Mouse (Mus musculus) testis, postnatal 10 days (tissue): ENCODE data around the gene Dis3.
"Not testable (repeated sequence)": the region's sequence is repeated elsewhere in the genome, so short reads cannot be mapped to it uniquely, and the experiment has no call there.

Experiments used
- DNase-seq: peaks from one replicate; pipeline ENCODE4 v3.0.0; 2021; ENCODE audit warnings: low spot score

Gene Dis3

GRCm38 (mm10) chr14:99060616-99061015 lies 39.0 kb downstream of the Dis3 start:
- DNase-seq: no peak

DNA sequence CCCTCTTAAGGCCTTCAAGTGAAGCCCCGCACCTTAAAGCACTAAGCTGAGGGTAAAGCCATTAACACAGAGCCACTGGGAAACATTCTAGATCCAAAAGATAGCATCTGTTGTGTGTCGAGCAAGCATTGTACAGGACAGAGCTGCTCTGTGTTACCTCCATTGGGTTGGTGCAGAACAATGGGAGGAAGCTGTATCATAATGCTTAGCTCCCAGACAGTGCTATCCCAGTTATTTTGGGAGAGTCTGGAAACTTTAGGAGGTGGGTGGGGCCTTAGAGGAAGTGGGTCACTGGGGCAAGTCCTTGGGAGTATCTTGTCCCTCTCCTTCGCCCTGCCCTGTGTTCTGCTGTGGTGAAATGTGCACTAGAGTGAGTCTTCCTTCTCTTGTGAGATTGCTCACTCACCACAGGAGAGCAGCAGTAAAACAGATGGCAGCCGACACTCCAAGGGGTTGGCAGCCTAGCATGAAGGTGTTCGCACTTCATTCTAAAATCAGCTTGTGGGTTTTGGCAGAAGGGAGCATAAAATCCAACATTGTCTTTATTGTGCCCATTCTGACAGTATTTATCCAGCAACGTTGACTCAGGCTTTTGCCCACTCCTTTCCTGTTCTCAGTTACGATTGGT lies 40.5 kb downstream of the Dis3 start:
- DNase-seq: no peak

- DNase-seq: no peak
These were observed 52.8 kb downstream of the Dis3 start for GRCm38 (mm10) chr14:99046782-99047181.

DNA sequence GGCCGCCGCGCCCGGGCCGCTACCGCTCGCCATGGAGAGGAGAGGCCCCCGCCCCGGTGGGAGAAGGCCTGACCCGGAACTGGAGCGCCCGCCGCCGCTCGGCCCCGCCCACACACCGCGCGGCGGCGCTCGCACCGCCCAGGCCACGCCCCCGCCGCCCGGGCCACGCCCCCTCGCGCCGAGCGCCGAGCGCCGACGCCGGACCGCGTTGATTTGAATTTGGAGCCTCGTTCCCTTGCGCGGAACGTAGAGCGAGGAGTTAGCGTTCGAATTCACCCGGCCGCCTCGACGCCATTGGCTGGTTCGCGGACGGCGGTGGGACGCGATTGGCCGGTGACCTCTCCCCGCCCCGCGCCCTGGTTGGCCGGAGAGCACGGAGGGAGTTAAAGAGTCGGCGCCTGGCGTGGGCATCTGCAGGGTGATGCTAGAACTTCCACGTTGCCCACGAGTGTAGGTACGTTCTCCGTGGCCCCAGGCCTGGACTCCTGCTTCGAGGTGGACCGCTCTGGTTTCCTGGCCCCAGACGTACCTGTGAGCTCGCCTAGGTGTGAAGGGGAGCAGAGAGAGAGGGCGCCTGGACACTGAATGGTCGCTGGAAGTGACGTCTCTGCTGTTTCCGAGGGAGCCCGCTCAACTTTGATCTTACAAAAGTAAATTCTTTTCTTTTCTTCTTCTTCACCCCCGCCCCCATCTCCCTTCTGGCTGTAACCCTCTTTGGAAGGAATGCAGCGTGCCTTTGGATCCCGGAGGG lies 53.4 kb downstream of the Dis3 start, which contains the start of the genes Mzt1 and Bora:
Gene Mzt1, minus strand, starts transcription at position 104 of the 751 bp plus-strand sequence.
Gene Bora, plus strand, starts transcription at position 192 of the 751 bp plus-strand sequence.
- peak; percentile 92 for DNase-seq

- DNase-seq: no peak
These were observed 54.1 kb downstream of the Dis3 start for GRCm38 (mm10) chr14:99045378-99046030.

- DNase-seq: no peak
These were observed 54.9 kb downstream of the Dis3 start for GRCm38 (mm10) chr14:99044718-99045117.

- DNase-seq: no peak
These were observed 55.5 kb downstream of the Dis3 start for GRCm38 (mm10) chr14:99044096-99044495.

- no peak for DNase-seq
These were observed 56.1 kb downstream of the Dis3 start for GRCm38 (mm10) chr14:99043499-99043898.

- no peak for DNase-seq
These were observed 58.2 kb downstream of the Dis3 start for GRCm38 (mm10) chr14:99041416-99041815.

DNA sequence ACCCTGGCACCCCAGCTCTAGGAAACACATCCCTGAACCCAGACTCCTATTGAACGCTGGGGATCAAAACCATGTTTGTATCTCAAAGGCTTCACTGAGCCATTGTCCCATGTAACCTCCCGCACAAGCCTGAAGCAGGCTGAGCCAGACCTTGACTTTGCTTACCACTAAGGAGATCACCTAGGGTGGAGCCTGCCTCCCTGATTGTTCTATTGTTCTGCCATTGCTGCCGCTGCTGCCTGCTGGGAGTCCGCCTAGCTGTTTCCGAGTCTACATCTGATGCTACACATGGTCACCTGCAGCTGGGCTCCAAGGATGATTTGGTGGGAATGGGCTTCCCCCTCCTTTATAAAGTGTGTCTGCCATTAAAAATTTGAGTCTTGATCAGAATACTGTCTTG lies 60.3 kb downstream of the Dis3 start:
- not testable (repeated sequence) for DNase-seq

DNA sequence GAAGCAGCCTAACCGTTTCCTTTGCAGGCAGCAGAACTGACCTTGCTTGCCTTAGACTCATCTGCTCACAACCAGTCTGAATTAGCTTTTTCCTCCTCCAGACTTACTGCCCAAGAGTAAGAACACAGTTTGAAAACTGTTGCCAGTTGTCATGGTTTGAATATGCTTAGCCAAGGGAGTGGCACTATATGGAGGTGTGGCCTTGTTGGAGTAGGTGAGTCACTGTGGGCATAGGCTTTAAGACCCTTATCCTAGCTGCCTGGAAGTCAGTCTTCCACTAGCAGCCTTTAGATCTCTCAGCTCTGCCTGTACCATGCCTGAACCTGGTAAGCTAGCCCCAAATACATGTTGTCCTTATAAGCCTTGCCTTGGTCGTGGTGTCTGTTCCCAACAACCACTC lies 61.9 kb downstream of the Dis3 start:
- no peak for DNase-seq

DNA sequence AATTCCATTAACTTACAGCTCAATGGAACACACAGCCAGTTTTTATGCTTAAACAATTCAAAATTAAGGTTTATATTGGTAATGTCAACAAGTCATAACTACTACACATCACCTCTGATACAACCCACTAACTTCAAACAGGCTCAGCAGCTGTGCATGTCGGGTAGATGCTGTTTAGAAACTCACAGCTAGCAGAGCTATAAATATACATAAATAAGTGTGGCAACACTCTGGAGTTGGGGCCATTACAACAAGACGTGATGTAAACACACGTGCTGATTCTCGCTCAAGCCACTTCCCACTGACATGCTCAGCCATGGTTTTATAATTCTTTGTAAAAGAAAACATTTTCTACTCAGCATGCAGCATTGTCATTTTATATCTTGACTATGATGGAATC lies 63.5 kb downstream of the Dis3 start:
- DNase-seq: no peak

DNA sequence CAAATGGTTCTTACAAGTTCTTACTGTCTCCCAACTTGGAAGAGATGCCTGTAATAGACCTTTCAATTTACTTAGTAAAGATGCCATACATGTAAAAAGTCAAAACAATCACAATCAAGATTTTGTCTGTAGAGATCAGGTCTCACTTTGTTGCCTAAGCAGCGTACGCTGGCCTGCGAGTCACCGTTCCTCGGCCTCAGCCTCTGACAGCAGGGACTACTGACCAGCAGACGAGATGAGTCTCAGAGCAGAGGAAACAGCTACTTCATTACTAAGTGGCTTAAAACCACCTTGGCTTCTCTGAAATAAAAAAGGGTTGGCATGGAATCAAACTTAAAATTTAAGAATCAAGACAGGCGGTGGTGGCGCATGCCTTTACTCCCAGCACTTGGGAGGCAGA lies 64.7 kb downstream of the Dis3 start:
- DNase-seq: not testable (repeated sequence)

- no peak for DNase-seq
These were observed 67.0 kb downstream of the Dis3 start for GRCm38 (mm10) chr14:99032596-99032995.

DNA sequence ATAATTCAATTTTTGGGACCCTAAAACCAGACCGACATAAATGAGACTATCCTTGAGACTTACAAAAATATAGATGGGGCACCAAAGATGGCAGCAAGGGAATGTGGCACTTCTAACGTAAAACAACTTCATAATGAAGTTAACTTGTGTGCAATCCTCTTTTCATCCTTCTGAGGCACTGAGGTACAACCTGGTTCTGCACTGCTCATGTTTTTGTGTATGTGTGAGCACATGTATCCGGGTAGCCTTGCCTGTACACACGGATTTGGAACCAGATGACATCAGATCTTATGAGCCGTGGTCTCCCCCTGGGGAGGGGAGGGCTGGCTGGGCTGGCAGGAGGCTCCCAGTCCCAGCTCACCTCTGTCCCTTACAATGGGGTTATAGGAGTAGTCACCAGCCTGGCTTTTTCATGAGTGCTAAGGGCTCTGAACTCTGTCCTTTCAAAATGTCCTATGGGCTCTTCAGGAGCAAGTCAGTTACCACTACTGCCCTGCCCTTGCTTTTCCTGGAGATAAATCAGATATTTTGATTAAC lies 68.2 kb downstream of the Dis3 start:
- no peak for DNase-seq

- DNase-seq: no peak
These were observed 69.6 kb downstream of the Dis3 start for GRCm38 (mm10) chr14:99029987-99030386.
